Mouse (Mus musculus) CD4-positive, CD25-positive, alpha-beta regulatory T cell, adult 4 months (primary cell): ENCODE measurements around the gene Ldb2. TPM values are rescaled to one million over a fixed set of nuclear protein-coding genes. Genes with fewer than 3 reads are reported as not detected.

ENCODE experiments used
- ATAC-seq: one replicate; pipeline ENCODE4 v1.8.0; 2017
- polyA plus RNA-seq, 2 experiments: library from polyadenylated mRNA; unstranded; fragments of 100-300 nt; shearing (Covaris generic); gene quantifications; one replicate each; pipeline ENCODE4 v1.2.1; 2017

Gene Ldb2
- polyA plus RNA-seq, 2 experiments from 2014 or later = not detected

DNA sequence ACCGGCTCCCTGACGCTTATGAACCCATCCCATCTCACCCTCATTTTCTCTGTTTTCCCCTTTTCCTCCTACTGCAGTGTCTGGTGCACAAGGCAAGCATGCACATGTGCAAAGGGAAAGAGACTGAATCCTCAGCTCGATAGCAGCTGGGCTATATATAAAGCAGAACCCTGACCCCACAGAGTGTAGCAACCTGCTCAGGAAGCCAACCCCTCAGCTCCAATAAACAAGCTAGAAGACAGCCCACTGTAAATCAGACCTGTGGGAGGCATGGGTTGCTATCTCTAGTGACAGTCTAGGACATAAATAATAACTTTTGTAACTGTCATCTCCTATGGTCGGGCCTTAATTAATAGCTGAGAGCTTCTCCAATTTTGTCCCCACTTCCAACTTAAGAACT, 158.4 kb downstream of the Ldb2 start:
- ATAC-seq = no peak

DNA sequence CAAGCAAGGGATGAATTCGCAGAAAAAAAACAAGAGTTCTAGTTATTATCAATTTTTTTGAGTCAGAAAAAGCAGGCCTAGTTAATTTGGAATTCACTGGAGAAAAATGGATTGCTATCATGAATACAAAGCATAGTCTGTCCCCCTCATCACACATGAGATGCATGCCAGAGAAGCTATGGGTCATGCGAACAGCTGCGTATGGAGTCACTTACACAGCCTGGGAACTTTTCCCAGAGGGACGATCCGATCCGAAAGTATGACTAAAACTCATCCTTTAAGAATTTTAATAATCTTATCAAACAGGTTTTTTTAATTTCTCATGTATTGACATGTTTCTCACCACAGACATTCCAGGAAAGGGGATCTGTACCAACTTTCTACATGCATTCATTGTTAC, 163.9 kb downstream of the Ldb2 start:
- no peak for ATAC-seq

DNA sequence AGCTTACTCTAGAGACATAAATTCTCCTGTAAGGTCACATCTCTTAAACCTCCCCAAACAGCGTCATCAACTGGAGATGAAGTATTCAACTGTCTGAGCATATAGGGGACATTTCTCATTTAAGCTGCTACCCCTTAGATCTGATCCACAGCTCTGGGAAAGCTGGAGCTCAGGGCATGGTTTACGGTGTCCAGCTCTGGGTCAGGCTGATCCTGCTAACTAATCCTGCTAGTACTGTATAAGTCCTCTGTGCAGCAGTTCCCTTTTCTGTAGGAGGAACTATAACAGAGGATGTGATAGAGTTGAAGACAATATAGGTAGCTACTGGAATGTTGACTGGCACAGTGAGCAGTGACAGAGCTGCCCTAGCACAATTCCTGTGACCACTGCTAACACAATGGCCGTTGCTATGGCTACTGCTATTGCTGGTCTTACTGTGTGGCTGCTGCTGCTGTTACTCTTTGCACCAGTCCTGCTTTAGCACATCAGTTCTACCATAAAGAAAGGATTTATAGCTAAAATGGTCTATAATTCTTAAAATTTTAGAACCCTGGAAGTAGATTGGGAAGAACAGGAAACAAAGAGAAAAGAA, 170.3 kb downstream of the Ldb2 start:
- ATAC-seq = no peak

DNA sequence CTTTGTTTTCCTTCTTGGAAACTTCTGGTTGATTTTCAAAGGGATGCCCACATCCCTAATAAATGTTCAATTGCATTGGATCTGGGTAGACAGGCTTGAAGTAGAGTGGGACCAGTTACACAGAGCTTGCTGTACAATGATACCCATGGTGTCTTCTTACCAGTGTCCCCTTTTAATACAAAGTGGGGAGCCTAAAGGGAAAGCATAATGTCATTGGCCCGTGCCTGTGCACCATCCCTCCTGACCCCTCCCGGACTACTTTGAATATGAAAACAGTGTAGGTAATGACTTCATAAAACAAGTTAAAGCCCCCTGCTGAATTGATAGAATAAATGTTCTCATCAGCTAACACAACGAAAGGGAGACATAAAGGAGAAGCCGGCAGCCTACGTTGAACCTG, 172.0 kb downstream of the Ldb2 start:
- no peak for ATAC-seq

DNA sequence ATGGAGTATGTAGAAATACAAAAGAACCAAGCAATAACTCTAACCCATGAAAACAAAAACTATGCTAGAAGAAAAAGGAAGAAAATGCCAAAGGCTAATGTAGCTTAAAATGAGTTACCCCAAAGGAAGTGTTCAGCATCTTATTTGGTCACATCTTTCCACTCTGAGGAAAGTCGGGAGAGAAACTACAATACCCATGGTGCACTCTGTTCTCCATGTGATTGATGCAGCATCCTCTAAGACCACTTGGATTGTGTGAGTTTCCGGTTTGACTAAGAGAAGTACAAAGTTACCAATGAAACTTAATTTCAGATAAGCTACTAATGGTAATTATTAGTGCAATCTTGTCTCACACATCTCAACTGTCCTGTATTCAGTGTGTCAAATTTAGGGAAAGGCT, 172.6 kb downstream of the Ldb2 start:
- no peak for ATAC-seq

DNA sequence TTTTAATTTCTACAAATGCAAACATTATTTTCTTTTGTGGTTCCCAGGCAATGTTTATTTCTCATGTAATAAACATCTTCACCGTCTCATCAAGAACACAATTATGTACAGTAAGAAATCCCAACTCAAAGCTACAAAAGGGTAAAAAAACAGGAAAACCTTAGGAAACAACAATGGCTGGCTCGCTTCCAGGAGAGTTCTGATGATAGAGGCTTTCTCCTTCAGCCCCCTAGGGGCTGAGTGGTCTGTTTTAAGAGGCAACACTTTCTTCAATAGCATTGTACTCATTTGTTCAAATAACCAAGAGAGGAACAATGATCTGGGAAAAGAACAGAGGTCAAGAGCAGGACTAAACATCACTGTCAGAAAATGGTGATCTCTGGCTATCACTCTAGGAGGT, 173.4 kb downstream of the Ldb2 start:
- no peak for ATAC-seq

DNA sequence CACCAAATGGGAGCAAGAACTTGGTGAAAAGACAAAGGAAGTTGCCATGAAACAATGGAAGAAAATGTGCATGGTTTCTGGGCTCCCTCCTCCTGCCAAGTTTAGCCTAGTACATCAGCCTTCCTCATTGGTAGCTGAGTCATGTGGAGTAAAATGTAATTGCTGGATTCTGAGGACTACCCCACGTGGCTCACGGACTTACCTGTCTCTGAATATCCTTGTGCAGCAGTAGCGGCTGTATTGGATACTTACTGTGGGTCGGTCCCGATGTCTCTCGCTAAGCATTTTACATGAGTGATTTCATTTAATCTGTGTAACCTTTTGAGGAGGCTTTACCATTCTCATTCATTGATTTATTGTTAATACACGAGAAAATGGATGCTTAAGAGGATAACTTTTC, 183.8 kb downstream of the Ldb2 start:
- ATAC-seq = no peak

DNA sequence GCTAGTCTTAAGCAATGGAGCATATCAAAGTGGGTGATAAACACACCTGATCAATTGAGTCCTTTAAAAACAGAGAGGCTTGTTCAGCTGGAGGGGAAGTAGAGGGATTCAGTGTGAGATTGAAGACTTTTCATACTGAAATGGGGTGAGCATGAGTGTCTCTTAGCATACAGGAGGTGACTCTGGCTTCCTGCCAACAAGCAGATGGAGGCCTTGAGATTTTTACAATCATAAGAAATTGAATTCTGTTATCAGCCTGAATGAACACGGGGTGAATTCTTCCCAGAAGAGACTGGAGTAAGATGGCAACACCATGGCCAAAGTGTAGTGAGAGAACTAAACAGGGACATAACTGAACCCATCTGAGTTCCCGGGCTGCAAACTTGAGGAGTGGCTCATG, 190.6 kb downstream of the Ldb2 start:
- ATAC-seq = no peak

DNA sequence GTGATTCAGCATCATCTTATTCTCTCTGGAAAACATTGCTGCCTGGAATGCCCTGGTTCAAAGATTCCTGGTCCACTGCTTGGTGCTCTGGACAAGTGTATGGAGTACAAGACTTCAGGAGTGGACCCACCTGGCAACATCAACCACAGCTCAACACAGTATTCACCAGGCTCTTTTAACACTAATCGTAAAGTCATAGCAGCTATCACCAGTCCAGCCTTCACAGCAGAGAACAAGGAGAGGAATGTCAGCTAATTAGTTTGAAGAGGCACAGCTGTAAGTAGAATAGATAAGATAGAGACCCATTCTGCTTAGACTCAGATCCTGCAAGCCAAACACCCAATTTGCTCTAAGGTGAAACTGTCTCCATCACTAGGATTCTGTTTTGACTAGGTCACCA, 198.1 kb downstream of the Ldb2 start:
- ATAC-seq = no peak

DNA sequence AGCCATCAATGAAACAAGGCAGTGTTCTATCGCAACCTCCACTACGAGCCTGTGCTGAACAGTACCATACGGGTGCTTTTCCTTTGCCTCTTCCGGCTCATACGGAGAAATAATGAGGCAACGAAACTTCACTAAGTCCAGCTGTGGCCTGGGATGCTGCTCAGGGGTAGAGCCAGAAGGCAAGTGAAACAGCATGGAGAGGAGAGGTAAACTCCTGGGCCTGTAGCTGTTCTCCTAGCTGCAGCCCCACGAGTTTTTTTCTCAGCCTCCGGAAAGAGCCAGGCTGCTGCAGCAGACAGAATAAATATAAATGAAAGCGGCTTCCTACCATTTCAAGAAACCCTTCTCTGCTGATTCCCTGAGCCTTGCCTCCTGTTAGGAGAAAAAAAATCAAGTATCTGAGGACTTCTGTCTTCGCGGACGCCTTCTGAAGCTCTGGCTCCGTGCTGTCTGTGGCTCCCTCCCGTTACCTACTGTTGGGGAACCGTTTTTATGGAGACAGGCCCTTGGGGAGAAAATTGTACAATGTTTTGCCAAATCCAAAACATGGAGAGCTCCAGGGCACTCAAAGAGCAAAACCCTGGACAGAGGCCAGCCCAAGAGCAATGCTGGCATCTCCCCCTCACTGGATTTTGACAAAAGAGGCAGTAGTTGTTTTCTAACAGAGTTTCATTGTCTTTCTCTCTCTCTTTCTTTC, 205.8 kb downstream of the Ldb2 start:
- ATAC-seq = no peak

DNA sequence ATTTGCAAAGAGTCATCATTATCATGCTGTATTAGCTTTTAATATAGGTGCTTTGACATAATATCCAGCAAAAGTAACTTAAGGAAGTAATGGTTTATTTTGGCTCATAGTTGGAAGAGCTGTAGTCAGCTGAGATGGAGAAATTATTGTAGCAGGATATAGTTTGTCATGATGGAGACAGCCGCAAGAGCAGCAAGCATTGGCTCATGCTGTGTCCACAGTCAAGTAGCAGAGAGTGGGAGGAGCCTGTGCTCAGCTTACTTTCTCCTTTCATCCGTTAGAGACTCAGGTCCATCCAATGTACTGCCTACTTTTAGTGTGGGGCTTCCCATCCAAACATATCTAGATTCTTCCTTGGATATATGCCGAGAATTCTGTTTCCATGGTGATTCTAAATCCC, 208.7 kb downstream of the Ldb2 start:
- no peak for ATAC-seq

DNA sequence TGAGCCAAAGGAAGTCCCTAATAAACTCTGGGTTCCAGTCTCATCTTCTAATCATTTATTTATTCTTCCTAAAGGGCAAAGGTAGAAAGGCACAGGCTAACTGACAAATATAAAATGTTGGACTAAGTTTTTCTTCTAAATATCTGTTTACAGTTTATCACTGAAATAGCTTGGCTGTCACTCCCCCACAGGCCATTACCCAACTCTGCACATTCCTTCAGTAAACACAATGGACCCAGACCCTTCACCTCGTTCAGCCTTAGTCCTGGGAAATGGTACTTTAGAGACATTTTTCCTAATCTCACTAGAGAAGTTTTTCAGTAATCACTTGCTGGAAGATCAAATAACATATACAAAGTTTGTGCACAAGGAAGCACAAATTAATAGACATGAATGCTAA, 210.2 kb downstream of the Ldb2 start:
- ATAC-seq = no peak

DNA sequence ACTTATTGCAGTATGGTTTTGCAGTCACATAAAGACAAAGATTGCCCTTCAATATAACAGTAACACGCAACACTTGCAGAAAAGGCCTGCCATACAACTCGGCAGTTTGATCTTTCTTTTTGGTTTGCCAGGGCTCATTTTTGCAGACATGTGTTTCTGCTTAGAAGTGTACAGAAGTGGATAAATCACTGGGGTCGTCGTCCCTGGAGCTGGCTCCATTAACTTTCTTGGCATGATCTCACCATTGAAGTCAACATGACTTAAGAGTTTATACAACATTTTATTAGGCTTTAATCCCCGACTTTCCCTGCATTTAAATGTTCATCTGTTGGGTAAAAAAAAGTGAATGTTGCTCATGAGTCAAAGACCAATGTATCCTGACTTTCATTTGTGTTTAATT, 212.9 kb downstream of the Ldb2 start:
- no peak for ATAC-seq

DNA sequence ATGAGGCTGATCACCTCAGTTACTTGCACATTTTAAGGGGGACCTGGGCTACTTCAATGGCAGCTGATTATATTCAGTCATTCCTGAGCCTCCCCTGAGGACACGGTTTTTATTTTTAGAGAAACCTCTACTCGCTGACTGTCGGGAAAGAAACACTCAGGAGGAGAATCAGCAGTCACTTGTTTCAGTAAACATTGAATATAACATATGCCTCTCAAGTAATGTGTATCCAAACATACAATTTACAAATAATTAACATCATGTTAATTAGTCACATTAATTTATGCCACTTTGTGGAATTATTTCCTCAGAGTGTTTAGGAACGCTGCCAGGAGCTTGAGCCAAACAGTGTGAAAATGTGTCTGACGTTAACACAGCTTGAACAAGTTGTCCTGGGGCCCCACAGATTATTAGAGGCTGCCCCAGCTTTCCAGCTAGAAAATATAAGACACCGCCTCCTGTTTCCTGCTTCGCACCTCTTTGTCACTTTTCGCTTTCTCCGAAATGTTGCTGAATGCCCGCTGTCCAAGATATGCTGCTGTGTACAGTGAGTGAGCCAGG, 219.5 kb downstream of the Ldb2 start:
- ATAC-seq = no peak

DNA sequence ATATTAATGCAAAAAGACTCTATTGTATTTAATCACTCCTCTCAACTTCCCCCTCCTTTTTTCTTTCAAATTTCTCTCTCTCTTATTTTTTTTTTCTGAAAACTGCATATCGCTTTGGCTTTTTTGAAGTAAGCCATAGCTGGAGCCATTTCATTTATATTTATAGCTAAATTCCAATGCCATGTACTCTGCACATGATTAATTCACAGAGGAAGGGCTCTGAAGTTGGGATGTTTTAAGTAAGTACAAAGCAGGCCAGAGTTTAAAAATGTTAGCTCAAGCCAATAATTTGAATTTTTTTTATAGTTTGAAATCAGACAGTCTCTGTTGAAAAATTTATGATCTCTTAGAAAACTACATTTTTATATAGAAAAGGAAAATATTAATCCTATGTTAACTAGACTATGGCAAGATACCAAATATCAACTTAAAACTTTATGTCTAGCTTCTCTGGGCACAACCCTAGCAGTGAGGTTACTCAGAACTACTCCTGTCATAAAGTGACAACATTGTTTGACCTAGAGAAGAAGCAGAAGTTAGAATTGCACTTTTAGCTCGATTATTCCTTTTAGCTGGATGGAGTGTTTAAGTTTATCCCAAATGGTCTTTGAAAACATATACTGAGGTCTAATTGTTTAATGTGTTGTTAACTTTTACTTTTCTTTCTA, 222.7 kb downstream of the Ldb2 start:
- ATAC-seq = no peak

DNA sequence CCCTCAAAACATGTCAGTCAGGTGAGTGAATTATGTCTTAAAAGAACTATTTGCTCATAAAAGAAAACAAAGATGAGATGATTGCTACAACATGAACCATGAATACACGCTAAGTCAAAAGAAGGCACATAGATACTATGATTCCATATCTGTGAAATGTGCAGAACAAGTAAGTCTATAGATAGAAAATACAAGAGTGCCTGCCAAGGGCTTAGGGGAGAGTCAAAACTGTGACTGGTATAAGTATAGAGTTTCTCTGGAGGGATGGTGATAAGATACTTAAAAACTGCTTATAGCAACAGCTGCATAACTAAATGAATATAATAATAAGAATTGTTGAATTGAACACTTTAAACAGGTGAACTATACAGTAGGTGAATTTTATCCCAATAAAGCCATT, 224.8 kb downstream of the Ldb2 start:
- ATAC-seq = no peak

DNA sequence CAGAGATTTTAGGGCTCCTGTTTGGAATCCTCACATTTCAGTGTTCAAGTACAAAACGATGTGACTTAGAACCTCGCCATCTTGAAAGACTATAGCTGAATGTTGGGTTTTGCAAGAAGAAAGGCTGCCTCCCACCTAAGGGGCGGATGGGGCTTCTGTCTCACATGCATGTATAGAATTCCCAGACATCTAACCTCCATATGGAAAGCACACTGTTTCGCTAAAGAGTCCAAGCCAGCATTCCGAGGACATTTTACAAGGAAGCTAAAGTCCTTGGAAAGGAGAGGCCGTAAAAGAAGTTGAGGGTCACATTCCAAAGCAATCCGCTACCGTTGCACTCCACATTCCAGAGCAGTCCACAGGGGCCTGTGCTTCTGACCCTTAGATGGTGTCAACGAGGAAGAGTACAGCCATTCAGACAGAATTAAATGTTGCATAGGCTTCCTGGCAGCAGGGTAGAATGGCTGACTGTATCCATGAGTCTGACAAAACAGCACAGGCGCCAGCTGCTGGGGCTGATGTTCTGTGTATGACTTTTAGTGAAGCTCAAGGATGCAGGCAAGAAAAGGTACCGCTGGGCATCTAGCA, 245.6 kb downstream of the Ldb2 start:
- ATAC-seq = no peak

DNA sequence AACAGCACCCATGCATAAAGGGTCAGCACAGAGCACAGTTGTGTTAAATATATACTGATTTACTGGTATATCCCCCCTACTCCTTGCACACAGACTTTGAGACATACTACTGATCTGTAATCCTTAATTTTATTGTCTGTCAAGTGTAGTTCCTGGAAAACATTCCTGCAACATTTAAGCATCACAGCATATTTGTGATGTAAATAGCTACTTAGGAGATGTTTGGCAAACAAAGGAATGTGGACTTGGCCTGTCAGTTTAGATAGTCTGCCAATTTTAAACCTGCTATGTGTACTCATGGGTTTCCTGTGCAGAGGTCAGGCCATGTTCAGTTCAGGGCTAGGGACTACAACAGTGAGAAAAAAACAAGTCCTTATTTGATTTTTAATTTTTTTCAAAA, 246.3 kb downstream of the Ldb2 start:
- ATAC-seq = no peak

DNA sequence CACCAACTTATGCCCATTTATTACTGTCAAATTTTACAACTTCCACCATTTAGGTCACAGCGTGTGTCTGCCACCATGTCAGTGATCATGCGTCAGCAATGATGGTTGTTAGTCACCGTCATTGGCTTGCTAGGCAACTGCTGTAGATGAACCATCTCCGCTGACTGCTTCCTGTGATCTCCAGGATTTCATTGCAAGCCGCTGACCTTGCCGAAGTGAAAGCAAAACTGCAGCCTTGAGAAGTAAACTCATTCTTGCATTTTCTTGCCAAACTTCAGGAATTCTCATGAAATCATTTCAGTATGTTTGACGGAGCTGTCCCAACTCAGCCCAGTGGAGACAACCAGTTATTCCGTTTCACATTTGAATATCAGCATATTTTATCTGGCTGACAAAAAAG, 247.4 kb downstream of the Ldb2 start:
- ATAC-seq = no peak

DNA sequence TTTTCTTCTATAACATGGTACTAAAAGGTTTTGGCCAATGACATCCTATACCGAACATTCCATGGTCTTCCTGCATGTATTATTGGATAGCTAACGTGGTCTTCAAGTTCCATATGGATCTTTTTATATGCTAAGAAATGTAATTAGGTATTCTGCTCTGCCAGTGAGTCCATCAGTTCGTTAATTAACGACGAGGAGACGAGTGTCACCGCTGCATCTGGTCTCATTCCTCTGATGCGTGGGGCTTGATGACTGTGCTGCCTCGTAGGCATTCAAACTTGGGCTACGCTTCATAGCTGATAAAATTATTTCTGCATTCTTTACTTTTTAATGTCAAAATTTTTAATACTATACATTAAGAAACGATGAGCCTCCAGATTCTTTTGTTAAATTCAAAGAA, 251.0 kb downstream of the Ldb2 start:
- ATAC-seq = no peak

DNA sequence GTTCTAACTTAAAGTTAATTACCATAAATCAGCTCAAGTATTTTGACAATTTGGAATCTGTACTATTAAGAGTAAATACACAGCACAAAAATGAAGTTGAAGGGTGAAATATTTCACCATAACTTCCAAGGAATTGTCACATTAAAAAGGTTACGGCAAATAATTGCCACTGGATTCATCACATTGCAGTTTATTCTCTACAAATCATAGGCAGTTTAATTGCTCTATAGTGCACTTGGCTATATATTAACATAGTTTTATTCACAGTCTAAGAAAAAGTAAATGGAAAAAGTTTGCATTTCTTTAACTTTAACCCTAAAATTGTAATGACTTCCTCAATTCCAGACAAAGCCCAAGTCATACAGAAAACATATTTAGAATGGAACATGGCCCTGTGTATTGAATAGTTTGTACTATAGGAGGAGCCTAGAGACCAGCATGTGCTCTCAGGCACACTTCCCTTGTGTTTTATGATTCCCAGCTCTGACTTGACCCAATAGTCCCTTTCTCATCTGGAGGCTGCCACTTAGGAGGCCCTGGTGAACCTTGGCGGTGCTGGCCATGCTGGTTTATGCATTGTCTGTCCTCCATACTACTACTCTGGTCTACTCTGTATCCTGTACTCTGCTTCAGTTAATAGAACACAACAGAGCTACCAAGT, 255.9 kb downstream of the Ldb2 start:
- no peak for ATAC-seq

DNA sequence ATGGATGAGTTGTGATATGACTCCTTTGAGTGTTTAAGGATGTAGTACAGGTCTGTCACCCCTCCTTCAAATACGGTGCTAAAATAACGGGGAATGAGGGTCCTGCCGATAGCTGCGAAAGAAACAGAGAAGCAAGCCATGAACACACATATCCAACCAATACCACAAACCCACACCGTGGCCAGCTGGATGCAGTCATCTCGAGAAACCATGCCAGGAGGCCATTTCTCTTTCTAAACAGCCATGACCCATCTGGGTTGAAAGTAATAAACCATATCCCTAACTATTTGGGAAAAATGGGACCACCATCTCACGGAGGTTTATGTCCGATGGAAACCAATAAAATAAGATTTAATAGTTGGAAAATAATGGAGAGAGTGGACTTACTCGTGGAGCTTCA, 257.7 kb downstream of the Ldb2 start:
- no peak for ATAC-seq

DNA sequence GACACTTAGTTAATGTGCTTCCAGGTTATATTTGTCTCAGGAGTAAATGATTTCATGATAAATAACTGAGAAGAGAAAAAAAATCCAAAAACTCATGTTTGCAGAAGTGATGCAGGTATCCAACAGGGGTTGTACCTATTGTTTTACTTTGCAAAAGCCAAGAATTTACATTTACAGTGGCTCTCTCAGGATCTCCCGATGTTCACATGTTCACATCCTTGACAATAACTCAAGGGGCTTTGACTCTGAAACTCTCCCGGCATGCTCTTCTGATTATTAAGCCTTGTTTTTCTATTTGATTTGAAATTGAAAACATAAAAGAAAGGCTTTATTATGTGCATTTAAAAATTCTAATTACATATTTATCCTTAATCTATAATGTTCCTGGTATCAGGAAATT, 260.8 kb downstream of the Ldb2 start:
- ATAC-seq = no peak
